Mouse (Mus musculus): ENCODE measurements at regions not wholly inside any gene's neighbourhood (a gene's known extent, or its start where the extent isn't known, plus 50 kb on each side); places are given as distances from the start of the nearest gene placed in this dataset.
"Not testable (repeated sequence)": the region's sequence is repeated elsewhere in the genome, so short reads cannot be mapped to it uniquely, and the experiment has no call there.

DNA sequence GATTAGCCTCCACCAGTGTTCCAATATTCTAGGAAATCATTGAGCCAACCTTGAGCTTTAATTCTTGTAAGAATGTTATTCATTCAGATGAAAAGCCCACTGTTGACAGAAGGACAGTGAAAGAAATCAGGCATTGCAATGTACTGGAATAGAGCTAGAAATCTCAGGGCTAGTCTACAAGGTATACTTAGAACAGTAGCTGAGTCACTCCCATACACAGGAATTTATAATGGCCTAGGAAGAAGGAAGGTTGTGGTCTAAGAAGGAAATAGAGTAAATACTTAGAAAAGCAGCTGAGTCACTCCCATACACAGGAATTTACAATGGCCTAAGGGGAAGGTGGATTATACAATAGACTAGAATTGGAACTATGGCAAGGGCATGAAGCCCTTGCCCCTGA, 174.6 kb downstream of the Fam181b start:
- H3K4me2 ChIP-seq (ENCODE audit: low read depth), result not testable (repeated sequence)

GRCm38 (mm10) chr7:93285748-93286147, 206.1 kb downstream of the Fam181b start:
- no peaks in the 10 kb centered on the region for H3K79me2 ChIP-seq (ENCODE audit: control insufficient read depth, insufficient read depth)
- H3K36me3 ChIP-seq (ENCODE audit: control insufficient read depth, insufficient read depth), result no peaks in the 10 kb centered on the region
- no peak overlapping the region for H3ac ChIP-seq (ENCODE audit: control insufficient read depth, insufficient read length)

More for the DNA sequence above, 174.6 kb downstream of the Fam181b start:
- not testable (repeated sequence) for H3ac ChIP-seq (ENCODE audit: control insufficient read depth, insufficient read length); H3K79me2 ChIP-seq (ENCODE audit: control insufficient read depth, insufficient read depth); H3K36me3 ChIP-seq (ENCODE audit: control insufficient read depth, insufficient read depth); H3K4me3 ChIP-seq; H3K27me3 ChIP-seq (ENCODE audit: control insufficient read depth, insufficient read depth, insufficient read length)

DNA sequence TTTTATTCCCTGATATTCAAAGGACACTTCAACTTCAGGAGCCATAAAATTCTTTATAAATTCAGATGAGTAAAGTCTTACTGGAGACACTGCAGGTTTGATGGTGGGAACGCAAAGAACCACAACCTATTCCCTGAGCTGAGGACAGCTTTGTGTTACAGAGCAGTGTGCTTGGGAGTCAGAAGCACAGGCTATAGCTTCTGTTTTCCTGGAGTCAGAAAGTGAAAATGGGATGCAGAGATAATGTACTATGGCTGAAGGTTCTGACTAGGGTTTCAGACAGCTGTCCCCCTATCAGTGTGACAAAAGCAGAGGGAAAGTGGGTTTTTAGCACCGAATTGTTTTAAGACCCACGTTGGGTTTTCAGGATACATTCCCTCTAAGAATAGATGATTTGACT, 211.8 kb downstream of the Fam181b start:
- no peaks in the 10 kb centered on the region for H3K36me3 ChIP-seq (ENCODE audit: control insufficient read depth, insufficient read depth)
- TF ChIP-seq MAX (IDR thresholded peaks at IDR 0.05; ENCODE audit: low read depth), result no peak
- no peak for TF ChIP-seq MYOG (IDR thresholded peaks at IDR 0.05; ENCODE audit: control insufficient read depth in 1 of 3, insufficient read depth in 1 of 3, insufficient read length in 2 of 3, low read depth in 2 of 3)
- no peaks in the 10 kb centered on the region for H3K79me2 ChIP-seq (ENCODE audit: control insufficient read depth, insufficient read depth)
- H3ac ChIP-seq (ENCODE audit: control insufficient read depth, insufficient read length), result no peak overlapping the region
- H3K27me3 ChIP-seq (ENCODE audit: control insufficient read depth, insufficient read depth, insufficient read length), result no peaks in the 10 kb centered on the region
- no peak overlapping the region for H3K4me3 ChIP-seq
- H3K4me2 ChIP-seq (ENCODE audit: low read depth), result no peak overlapping the region

More at GRCm38 (mm10) chr7:93285748-93286147, 206.1 kb downstream of the Fam181b start:
- TF ChIP-seq E2F4 (IDR thresholded peaks at IDR 0.05; ENCODE audit: insufficient read depth) (no peak), MYOG (IDR thresholded peaks at IDR 0.05; ENCODE audit: control insufficient read depth in 1 of 3, insufficient read depth in 1 of 3, insufficient read length in 2 of 3, low read depth in 2 of 3) (no peak), POLR2A (IDR thresholded peaks at IDR 0.05; ENCODE audit: insufficient read length, low read depth) (no peak), MAX (IDR thresholded peaks at IDR 0.05; ENCODE audit: low read depth) (no peak), MYOD1 (IDR thresholded peaks at IDR 0.05; ENCODE audit: control insufficient read depth in 1 of 3, insufficient read length in 2 of 3, low read depth in 2 of 3) (no peak), CEBPB (IDR thresholded peaks at IDR 0.05; ENCODE audit: insufficient read depth, poor library complexity, severe bottlenecking) (no peak), REST (IDR thresholded peaks at IDR 0.05; ENCODE audit: insufficient read depth, insufficient read length) (no peak), SRF (IDR thresholded peaks at IDR 0.05; ENCODE audit: control insufficient read depth, insufficient read length, low read depth) (no peak), POLR2AphosphoS2 (IDR thresholded peaks at IDR 0.05; ENCODE audit: insufficient read length, low read depth) (no peak), USF1 (IDR thresholded peaks at IDR 0.05; ENCODE audit: low read depth) (no peak), TCF3 (IDR thresholded peaks at IDR 0.05; ENCODE audit: insufficient read length, low read depth) (no peak), TCF12 (IDR thresholded peaks at IDR 0.05; ENCODE audit: insufficient read depth, poor library complexity, severe bottlenecking) (no peak)
- Histone ChIP-seq H3K4me2 (ENCODE audit: low read depth) (no peak overlapping the region), H3K4me3 (no peak overlapping the region), H3K27me3 (ENCODE audit: control insufficient read depth, insufficient read depth, insufficient read length) (no peaks in the 10 kb centered on the region)

DNA sequence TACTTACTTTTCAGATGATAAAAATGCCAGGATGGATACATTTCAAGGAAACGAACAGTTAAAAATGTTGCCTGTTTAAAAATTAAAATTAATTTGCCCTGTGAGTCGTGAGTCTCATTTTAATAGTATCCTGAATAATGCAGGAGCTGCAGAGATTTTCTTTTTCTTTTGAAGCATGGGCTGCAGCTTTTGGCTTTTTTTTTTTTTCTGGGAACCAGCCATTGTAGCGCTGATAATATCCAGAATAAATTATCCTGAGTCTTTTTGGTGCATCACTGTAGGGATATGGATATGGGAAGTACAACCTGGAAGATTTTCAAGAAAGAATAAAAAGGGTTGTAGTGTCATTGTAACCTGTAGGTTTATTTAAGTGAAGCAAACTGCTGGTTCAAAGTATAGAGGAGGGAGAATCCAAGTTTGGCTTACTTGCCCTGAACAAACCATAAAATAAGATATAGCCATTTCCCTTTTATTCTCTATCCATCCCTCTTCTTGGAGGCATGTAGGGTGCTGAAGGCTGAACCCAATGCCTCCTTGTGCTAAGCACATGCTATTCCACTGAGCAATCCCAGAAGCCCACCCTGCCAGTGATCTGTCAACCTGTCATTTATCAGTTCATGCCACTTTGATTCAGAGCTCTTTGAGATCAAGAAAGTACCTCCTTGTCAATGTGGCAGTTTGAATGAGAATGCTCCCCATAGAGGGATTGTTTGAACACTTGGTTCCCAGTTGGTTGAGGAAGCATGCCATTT, 212.5 kb downstream of the Fam181b start:
- Histone ChIP-seq H3K27me3 (ENCODE audit: control insufficient read depth, insufficient read depth, insufficient read length) (no peaks in the 10 kb centered on the region), H3K4me2 (ENCODE audit: low read depth) (no peak overlapping the region), H3K4me3 (no peak overlapping the region), H3K36me3 (ENCODE audit: control insufficient read depth, insufficient read depth) (no peaks in the 10 kb centered on the region), H3ac (ENCODE audit: control insufficient read depth, insufficient read length) (no peak overlapping the region), H3K79me2 (ENCODE audit: control insufficient read depth, insufficient read depth) (no peaks in the 10 kb centered on the region)
- TF ChIP-seq REST (IDR thresholded peaks at IDR 0.05; ENCODE audit: insufficient read depth, insufficient read length) (no peak), POLR2A (IDR thresholded peaks at IDR 0.05; ENCODE audit: insufficient read length, low read depth) (no peak), SRF (IDR thresholded peaks at IDR 0.05; ENCODE audit: control insufficient read depth, insufficient read length, low read depth) (no peak), MYOG (IDR thresholded peaks at IDR 0.05; ENCODE audit: control insufficient read depth in 1 of 3, insufficient read depth in 1 of 3, insufficient read length in 2 of 3, low read depth in 2 of 3) (no peak), TCF3 (IDR thresholded peaks at IDR 0.05; ENCODE audit: insufficient read length, low read depth) (no peak), MYOD1 (IDR thresholded peaks at IDR 0.05; ENCODE audit: control insufficient read depth in 1 of 3, insufficient read length in 2 of 3, low read depth in 2 of 3) (no peak), CEBPB (IDR thresholded peaks at IDR 0.05; ENCODE audit: insufficient read depth, poor library complexity, severe bottlenecking) (no peak), USF1 (IDR thresholded peaks at IDR 0.05; ENCODE audit: low read depth) (no peak), E2F4 (IDR thresholded peaks at IDR 0.05; ENCODE audit: insufficient read depth) (no peak), MAX (IDR thresholded peaks at IDR 0.05; ENCODE audit: low read depth) (no peak), POLR2AphosphoS2 (IDR thresholded peaks at IDR 0.05; ENCODE audit: insufficient read length, low read depth) (no peak), TCF12 (IDR thresholded peaks at IDR 0.05; ENCODE audit: insufficient read depth, poor library complexity, severe bottlenecking) (no peak)

- Histone ChIP-seq H3K4me3 (no peak overlapping the region), H3K4me2 (ENCODE audit: low read depth) (no peak overlapping the region), H3K79me2 (ENCODE audit: control insufficient read depth, insufficient read depth) (no peaks in the 10 kb centered on the region), H3K36me3 (ENCODE audit: control insufficient read depth, insufficient read depth) (no peaks in the 10 kb centered on the region), H3ac (ENCODE audit: control insufficient read depth, insufficient read length) (no peak overlapping the region), H3K27me3 (ENCODE audit: control insufficient read depth, insufficient read depth, insufficient read length) (no peaks in the 10 kb centered on the region)
- no peak for TF ChIP-seq REST (IDR thresholded peaks at IDR 0.05; ENCODE audit: insufficient read depth, insufficient read length)
- TF ChIP-seq SRF (IDR thresholded peaks at IDR 0.05; ENCODE audit: control insufficient read depth, insufficient read length, low read depth), result no peak
- no peak for TF ChIP-seq CEBPB (IDR thresholded peaks at IDR 0.05; ENCODE audit: insufficient read depth, poor library complexity, severe bottlenecking)
- no peak for TF ChIP-seq TCF12 (IDR thresholded peaks at IDR 0.05; ENCODE audit: insufficient read depth, poor library complexity, severe bottlenecking)
- TF ChIP-seq POLR2A (IDR thresholded peaks at IDR 0.05; ENCODE audit: insufficient read length, low read depth), result no peak
- TF ChIP-seq MYOD1 (IDR thresholded peaks at IDR 0.05; ENCODE audit: control insufficient read depth in 1 of 3, insufficient read length in 2 of 3, low read depth in 2 of 3), result no peak
- TF ChIP-seq POLR2AphosphoS2 (IDR thresholded peaks at IDR 0.05; ENCODE audit: insufficient read length, low read depth), result no peak
- TF ChIP-seq MYOG (IDR thresholded peaks at IDR 0.05; ENCODE audit: control insufficient read depth in 1 of 3, insufficient read depth in 1 of 3, insufficient read length in 2 of 3, low read depth in 2 of 3), result no peak
- no peak for TF ChIP-seq USF1 (IDR thresholded peaks at IDR 0.05; ENCODE audit: low read depth)
- no peak for TF ChIP-seq E2F4 (IDR thresholded peaks at IDR 0.05; ENCODE audit: insufficient read depth)
- TF ChIP-seq MAX (IDR thresholded peaks at IDR 0.05; ENCODE audit: low read depth), result no peak
- no peak for TF ChIP-seq TCF3 (IDR thresholded peaks at IDR 0.05; ENCODE audit: insufficient read length, low read depth)
Observed at GRCm38 (mm10) chr7:93312731-93313130, 233.1 kb downstream of the Fam181b start.
